Mouse (Mus musculus) CH12.LX (cell line): ENCODE results near the gene Ulk1. TPM values are rescaled to one million over a fixed set of nuclear protein-coding genes. Genes with fewer than 3 reads are reported as not detected.

Experiments
- DNase-seq: peaks from one replicate; pipeline ENCODE4 v3.0.0-alpha.2; 2013; ENCODE audit errors: extremely low read depth
- H3K27ac ChIP-seq: 2 replicates; pipeline ENCODE4 v1.5.1; 2012; ENCODE audit warnings: low read depth, mild to moderate bottlenecking, control low read depth, moderate library complexity; ENCODE audit not compliant: insufficient read depth
- H3K27me3 ChIP-seq: replicated peaks from 2 replicates; pipeline ENCODE3; 2012; ENCODE audit warnings: inconsistent platforms
- H3K36me3 ChIP-seq, 2 experiments: replicated peaks in 1 of 2; 2 replicates each; pipeline versions ENCODE3 to v1.6.1; 2012; ENCODE audit warnings: inconsistent platforms in 1 of 2, low read length in 1 of 2, mild to moderate bottlenecking in 1 of 2, mixed read lengths in 1 of 2, moderate library complexity in 1 of 2; ENCODE audit not compliant: control insufficient read depth in 1 of 2, insufficient read depth in 1 of 2
- H3K4me1 ChIP-seq, 2 experiments: 2 replicates each; pipeline ENCODE4 v1.6.1; 2012; ENCODE audit warnings: inconsistent platforms in 1 of 2, moderate library complexity in 1 of 2; ENCODE audit not compliant: insufficient read depth in 2 of 2, control insufficient read depth in 1 of 2
- H3K4me2 ChIP-seq: 2 replicates; pipeline ENCODE4 v1.6.1; 2012; ENCODE audit warnings: low read depth, mild to moderate bottlenecking, control low read depth; ENCODE audit not compliant: poor library complexity, insufficient read depth, severe bottlenecking
- H3K4me3 ChIP-seq, 3 experiments: fragments of 150-350 bp in 1 of 3; sonication (generic) in 1 of 3; replicated peaks in 1 of 3; 2 replicates each; pipeline versions ENCODE3 to v1.5.1; 2011 to 2012; ENCODE audit warnings: low read depth in 2 of 3, low read length in 2 of 3, mild to moderate bottlenecking in 2 of 3, moderate library complexity in 2 of 3, control low read depth in 1 of 3, improper control_type of control experiment in 1 of 3, inconsistent platforms in 1 of 3, mixed read lengths in 1 of 3; ENCODE audit not compliant: poor library complexity in 1 of 3
- H3K79me2 ChIP-seq: replicated peaks from 2 replicates; pipeline ENCODE4 v1.6.1; 2012; ENCODE audit warnings: mild to moderate bottlenecking, moderate library complexity; ENCODE audit not compliant: control insufficient read depth, poor library complexity, insufficient read depth, severe bottlenecking; ENCODE audit errors: extremely low read depth
- H3K9ac ChIP-seq: 2 replicates; pipeline ENCODE4 v1.6.1; 2012; ENCODE audit warnings: low read depth, mild to moderate bottlenecking, control low read depth, moderate library complexity; ENCODE audit not compliant: insufficient read depth
- H3K9me3 ChIP-seq: replicated peaks from 2 replicates; pipeline ENCODE3; 2012; ENCODE audit warnings: low read length, inconsistent platforms, mixed read lengths
- BHLHE40 ChIP-seq: IDR thresholded peaks from 2 replicates; pipeline ENCODE4 v1.6.1; 2011; ENCODE audit warnings: mild to moderate bottlenecking, low read depth, low read length, improper control_type of control experiment
- CHD1 ChIP-seq: IDR thresholded peaks from 2 replicates; pipeline ENCODE4 v1.6.1; 2012; ENCODE audit warnings: low read depth, low read length, improper control_type of control experiment, inconsistent platforms
- CHD2 ChIP-seq: IDR thresholded peaks from 2 replicates; pipeline ENCODE4 v1.6.1; 2011; ENCODE audit warnings: low read length, improper control_type of control experiment
- CTCF ChIP-seq, 2 experiments: IDR thresholded peaks in 1 of 2; conservative IDR thresholded peaks in 1 of 2; 2 replicates each; pipeline ENCODE4 v1.5.1; 2011 to 2012; ENCODE audit warnings: low read depth in 2 of 2, low read length in 2 of 2, improper control_type of control experiment in 1 of 2, inconsistent platforms in 1 of 2, mild to moderate bottlenecking in 1 of 2, moderate library complexity in 1 of 2
- E2F4 ChIP-seq: IDR thresholded peaks from 2 replicates; pipeline ENCODE4 v1.6.1; 2011; ENCODE audit warnings: low read depth, low read length, improper control_type of control experiment; ENCODE audit not compliant: insufficient replicate concordance
- ELF1 ChIP-seq: IDR thresholded peaks from 2 replicates; pipeline ENCODE4 v1.6.1; 2014; ENCODE audit warnings: low read depth, mild to moderate bottlenecking, inconsistent platforms, low read length, improper control_type of control experiment
- EP300 ChIP-seq: IDR thresholded peaks from 2 replicates; pipeline ENCODE4 v1.6.1; 2011; ENCODE audit warnings: low read length, improper control_type of control experiment
- ETS1 ChIP-seq: conservative IDR thresholded peaks from 2 replicates; pipeline ENCODE4 v1.6.1; 2012; ENCODE audit warnings: low read depth, mild to moderate bottlenecking, inconsistent platforms, low read length, improper control_type of control experiment, moderate library complexity
- GABPA ChIP-seq: IDR thresholded peaks from 2 replicates; pipeline ENCODE4 v1.6.1; 2012; ENCODE audit warnings: low read depth, low read length, improper control_type of control experiment, inconsistent platforms; ENCODE audit not compliant: insufficient replicate concordance
- HCFC1 ChIP-seq: IDR thresholded peaks from 2 replicates; pipeline ENCODE4 v1.6.1; 2012; ENCODE audit warnings: low read depth, mild to moderate bottlenecking, inconsistent platforms, low read length, improper control_type of control experiment
- JUN ChIP-seq: IDR thresholded peaks from 2 replicates; pipeline ENCODE4 v1.6.1; 2011; ENCODE audit warnings: low read depth, mild to moderate bottlenecking, low read length, improper control_type of control experiment, moderate library complexity; ENCODE audit not compliant: insufficient read depth
- JUND ChIP-seq: conservative IDR thresholded peaks from 2 replicates; pipeline ENCODE4 v1.6.1; 2011; ENCODE audit warnings: low read depth, low read length, improper control_type of control experiment
- KAT2A ChIP-seq: IDR thresholded peaks from 2 replicates; pipeline ENCODE4 v1.6.1; 2012; ENCODE audit warnings: low read length, improper control_type of control experiment, inconsistent platforms; ENCODE audit not compliant: insufficient replicate concordance
- MAFK ChIP-seq: IDR thresholded peaks from 2 replicates; pipeline ENCODE4 v1.6.1; 2011; ENCODE audit warnings: low read length, improper control_type of control experiment; ENCODE audit not compliant: insufficient replicate concordance
- MAX ChIP-seq: IDR thresholded peaks from 2 replicates; pipeline ENCODE4 v1.6.1; 2011; ENCODE audit warnings: low read length, improper control_type of control experiment
- MAZ ChIP-seq: IDR thresholded peaks from 2 replicates; pipeline ENCODE4 v1.6.1; 2012; ENCODE audit warnings: low read depth, mild to moderate bottlenecking, inconsistent platforms, low read length, improper control_type of control experiment, moderate library complexity
- MEF2A ChIP-seq: IDR thresholded peaks from 2 replicates; pipeline ENCODE4 v1.6.1; 2014; ENCODE audit warnings: low read depth, mild to moderate bottlenecking, inconsistent platforms, low read length, improper control_type of control experiment, borderline replicate concordance
- MXI1 ChIP-seq: IDR thresholded peaks from 2 replicates; pipeline ENCODE4 v1.6.1; 2011; ENCODE audit warnings: mild to moderate bottlenecking, low read depth, low read length, improper control_type of control experiment
- MYC ChIP-seq: IDR thresholded peaks from 2 replicates; pipeline ENCODE4 v1.6.1; 2011; ENCODE audit warnings: low read depth, mild to moderate bottlenecking, improper control_type of control experiment, low read length
- NELFE ChIP-seq: IDR thresholded peaks from 2 replicates; pipeline ENCODE4 v1.6.1; 2011; ENCODE audit warnings: low read depth, low read length, improper control_type of control experiment
- NRF1 ChIP-seq: IDR thresholded peaks from 2 replicates; pipeline ENCODE4 v1.6.1; 2014; ENCODE audit warnings: low read depth, mild to moderate bottlenecking, inconsistent platforms, low read length, improper control_type of control experiment, moderate library complexity
- PAX5 ChIP-seq: IDR thresholded peaks from 2 replicates; pipeline ENCODE4 v1.6.1; 2012; ENCODE audit warnings: low read length, inconsistent platforms, mixed read lengths
- POLR2A ChIP-seq: IDR thresholded peaks from 2 replicates; pipeline ENCODE4 v1.6.1; 2011; ENCODE audit warnings: low read depth, mild to moderate bottlenecking, improper control_type of control experiment, low read length
- POLR2AphosphoS2 ChIP-seq: IDR thresholded peaks from 2 replicates; pipeline ENCODE4 v1.6.1; 2011; ENCODE audit warnings: low read depth, low read length, improper control_type of control experiment
- RAD21 ChIP-seq: IDR thresholded peaks from 2 replicates; pipeline ENCODE4 v1.6.1; 2011; ENCODE audit warnings: low read depth, mild to moderate bottlenecking, low read length, improper control_type of control experiment, moderate library complexity
- RCOR1 ChIP-seq: conservative IDR thresholded peaks from 2 replicates; pipeline ENCODE4 v1.6.1; 2012; ENCODE audit warnings: low read depth, mild to moderate bottlenecking, inconsistent platforms, low read length, improper control_type of control experiment
- SMC3 ChIP-seq: IDR thresholded peaks from 2 replicates; pipeline ENCODE4 v1.6.1; 2011; ENCODE audit warnings: low read depth, low read length, improper control_type of control experiment
- TBP ChIP-seq: conservative IDR thresholded peaks from 2 replicates; pipeline ENCODE4 v1.6.1; 2011; ENCODE audit warnings: low read depth, low read length, improper control_type of control experiment
- TCF12 ChIP-seq: IDR thresholded peaks from 2 replicates; pipeline ENCODE4 v1.6.1; 2014; ENCODE audit warnings: low read depth, mild to moderate bottlenecking, inconsistent platforms, low read length, improper control_type of control experiment
- UBTF ChIP-seq: IDR thresholded peaks from 2 replicates; pipeline ENCODE4 v1.6.1; 2012; ENCODE audit warnings: low read depth, mild to moderate bottlenecking, inconsistent platforms, low read length, improper control_type of control experiment, moderate library complexity
- USF1 ChIP-seq: IDR thresholded peaks from 2 replicates; pipeline ENCODE4 v1.6.1; 2014; ENCODE audit warnings: low read depth, mild to moderate bottlenecking, inconsistent platforms, low read length, improper control_type of control experiment
- USF2 ChIP-seq: conservative IDR thresholded peaks from 2 replicates; pipeline ENCODE4 v1.6.1; 2011; ENCODE audit warnings: low read depth, low read length, improper control_type of control experiment
- ZC3H11A ChIP-seq: IDR thresholded peaks from 2 replicates; pipeline ENCODE4 v1.6.1; 2012; ENCODE audit warnings: low read depth, mild to moderate bottlenecking, inconsistent platforms, low read length, improper control_type of control experiment
- ZKSCAN1 ChIP-seq: IDR thresholded peaks from 2 replicates; pipeline ENCODE4 v1.6.1; 2012; ENCODE audit warnings: low read depth, inconsistent platforms, low read length, improper control_type of control experiment, borderline replicate concordance
- ZMIZ1 ChIP-seq: IDR thresholded peaks from 2 replicates; pipeline ENCODE4 v1.6.1; 2012; ENCODE audit warnings: low read depth, mild to moderate bottlenecking, inconsistent platforms, low read length, improper control_type of control experiment
- ZNF384 ChIP-seq: IDR thresholded peaks from 2 replicates; pipeline ENCODE4 v1.6.1; 2012; ENCODE audit warnings: low read depth, low read length, improper control_type of control experiment, inconsistent platforms
- dilution Hi-C: fragments of 300-500 bp; cut with MboI; formaldehyde crosslinking; loops from 2 replicates; pipeline ENCODE4 v1.14.3; 2020; ENCODE audit warnings: low sequenced_read_pairs; ENCODE audit not compliant: extremely low pct_unique_long_range_greater_than_20kb, extremely low pct_ligation_motif_present
- in situ Hi-C: fragments of 300-500 bp; cut with MboI; formaldehyde crosslinking; loops from 3 replicates; pipeline ENCODE4 v1.14.3; 2019; ENCODE audit warnings: low sequenced_read_pairs, low pct_ligation_motif_present, low pct_unique_long_range_greater_than_20kb, mixed read lengths
- polyA plus RNA-seq: library from polyadenylated mRNA; unstranded; fragments of >175 nt; gene quantifications from 2 replicates; pipeline ENCODE4 v1.2.1, GENCODE M21; 2012; ENCODE audit warnings: low read depth; ENCODE audit not compliant: insufficient read length
- total RNA-seq, 2 experiments: library from RNA; depleted of rRNA; stranded (reverse); fragments of 300-350 nt in 1 of 2; fragments of >200 nt in 1 of 2; gene quantifications; 2 replicates each; pipeline ENCODE4 v1.2.3; 2012 to 2014

Ulk1 gene
- total and polyA plus RNA-seq, 3 experiments = 2.7 to 13.6 (median 8.4) TPM

GRCm38 (mm10) chr5:110840465-110840864 lies 30.6 kb upstream of the Ulk1 start (continued):
- TF ChIP-seq NRF1 = no peak

- Histone ChIP-seq H3K36me3 (peaks cover 13 to 48% of the 10 kb centered on the region in 2 experiments), H3K9ac (peak within 1 kb of the TSS; percentile 96)
- TF ChIP-seq ZMIZ1 (peak; percentile 3; the same call in 1 of the 2 replicates), MXI1 (peak; percentile 80; the same call in 1 of the 2 replicates), GABPA (peak; percentile 41; the same call in 1 of the 2 replicates), MAZ (peak; percentile 74), HCFC1 (peak; percentile 98), RCOR1 (0 out of 2 replicates have a peak, but pooled peaks have one; percentile 17), UBTF (no peak), ZKSCAN1 (no peak), PAX5 (no peak), ETS1 (peak; percentile 42; the same call in 1 of the 2 replicates), CTCF (conservative IDR thresholded peaks at IDR 0.05 in 1 of 2, IDR thresholded peaks at IDR 0.05 in 1 of 2; ENCODE audit: low read depth in 2 of 2, low read length in 2 of 2) (peak in 1 of 2 experiments; percentile 66; a peak in 2 of 4 replicates), SMC3 (peak; percentile 10; the same call in 1 of the 2 replicates), BHLHE40 (peak; percentile 42), EP300 (no peak), MAX (peak; percentile 73), TBP (peak; percentile 77), ZC3H11A (no peak), POLR2AphosphoS2 (peak; percentile 74), USF2 (no peak), ZNF384 (no peak), NRF1 (peak; percentile 36; the same call in 1 of the 2 replicates), JUND (peak; percentile 37), MYC (0 out of 2 replicates have a peak, but pooled peaks have one; percentile 39), RAD21 (no peak; the same call in 1 of the 2 replicates), CHD1 (no peak), TCF12 (peak; percentile 71; the same call in 1 of the 2 replicates), JUN (peak; percentile 22; the same call in 1 of the 2 replicates), NELFE (peak; percentile 76), MEF2A (peak; percentile 40), KAT2A (peak; percentile 95; the same call in 1 of the 2 replicates), E2F4 (peak; percentile 96), USF1 (no peak), MAFK (no peak; the same call in 1 of the 2 replicates), ELF1 (peak; percentile 88), CHD2 (peak; percentile 91), POLR2A (peak; percentile 80)
Measured at GRCm38 (mm10) chr5:110839678-110840365, 29.9 kb upstream of the Ulk1 start, which contains the start of the genes Hscb and Chek2. Gene Hscb (minus strand): TSS chr5:110839777. Gene Chek2 (plus strand): TSS chr5:110839979.

More at GRCm38 (mm10) chr5:110839678-110840365, 29.9 kb upstream of the Ulk1 start, which contains the start of the genes Hscb and Chek2:
- dilution Hi-C loops (no loop called here), in situ Hi-C loops (no loop called here)
- H3K4me2 ChIP-seq = peak within 1 kb of the TSS; percentile 97
- peak; percentile 99 for DNase-seq
- H3K4me3 ChIP-seq = peak within 1 kb of the TSS; percentile 82 to 96 (median 92)
- peak within 1 kb of the TSS; percentile 89 for H3K27ac ChIP-seq
- H3K79me2 ChIP-seq = peaks cover 8% of the 10 kb centered on the region
- no peaks in the 10 kb centered on the region for H3K27me3 ChIP-seq
- no peaks in the 10 kb centered on the region for H3K9me3 ChIP-seq
- H3K4me1 ChIP-seq = peaks cover 4 to 28% of the 10 kb centered on the region in 2 experiments
